Mouse (Mus musculus) megakaryocyte, embryonic 14.5 days (primary cell): ENCODE results near the gene Xylt2.

Experiments used
- FLI1 ChIP-seq: IDR thresholded peaks from 2 replicates; pipeline ENCODE4 v1.6.1; 2012; ENCODE audit warnings: low read length, inconsistent platforms, mixed read lengths
- GATA1 ChIP-seq: IDR thresholded peaks from 3 replicates; pipeline ENCODE4 v1.6.1; 2012; ENCODE audit warnings: mixed read lengths, low read length, inconsistent platforms, borderline replicate concordance

- TF ChIP-seq FLI1 (no peak), GATA1 (no peak)
Observed at GRCm38 (mm10) chr11:94629884-94630198, 47.5 kb downstream of the Xylt2 start.
